Mouse (Mus musculus): Measurements from ENCODE around the gene Sf3a2. TPM values are rescaled to one million over a fixed set of nuclear protein-coding genes. Genes with fewer than 3 reads are reported as not detected.
A peak's percentile ranks its signal among the peaks of the same experiment; 100 is the strongest.
"Not testable (repeated sequence)": the region's sequence is repeated elsewhere in the genome, so short reads cannot be mapped to it uniquely, and the experiment has no call there.

Sf3a2 gene
- total RNA-seq, 2 experiments from 2014 or later, result 46.2 to 52.0 TPM

GRCm38 (mm10) chr10:80821991-80822390, 24.0 kb downstream of the Sf3a2 start:
- no peak for DNase-seq (ENCODE audit: extremely low spot score in 1 of 2, low spot score in 1 of 2)

GRCm38 (mm10) chr10:80822528-80822927, 24.5 kb downstream of the Sf3a2 start:
- no peak for DNase-seq (ENCODE audit: extremely low spot score in 1 of 2, low spot score in 1 of 2)

- DNase-seq (ENCODE audit: extremely low spot score in 1 of 2, low spot score in 1 of 2), result no peak
Observed at GRCm38 (mm10) chr10:80823316-80823715, 25.3 kb downstream of the Sf3a2 start.

GRCm38 (mm10) chr10:80823847-80824643, 26.0 kb downstream of the Sf3a2 start:
- DNase-seq (ENCODE audit: extremely low spot score in 1 of 2, low spot score in 1 of 2), result no peak

GRCm38 (mm10) chr10:80824827-80825226, 26.8 kb downstream of the Sf3a2 start:
- no peak for DNase-seq (ENCODE audit: extremely low spot score in 1 of 2, low spot score in 1 of 2)

GRCm38 (mm10) chr10:80826151-80827062, 28.4 kb downstream of the Sf3a2 start, which contains the start of gene Oaz1:
Oaz1 (plus strand) TSS chr10:80826656.
- DNase-seq (ENCODE audit: extremely low spot score in 1 of 2, low spot score in 1 of 2), result peak; percentile 93 to 94

GRCm38 (mm10) chr10:80827063-80827869, 29.3 kb downstream of the Sf3a2 start:
- no peak for DNase-seq (ENCODE audit: extremely low spot score in 1 of 2, low spot score in 1 of 2)

- no peak for DNase-seq (ENCODE audit: extremely low spot score in 1 of 2, low spot score in 1 of 2)
Observed at GRCm38 (mm10) chr10:80827870-80828420, 29.9 kb downstream of the Sf3a2 start.

- DNase-seq (ENCODE audit: extremely low spot score in 1 of 2, low spot score in 1 of 2), result not testable (repeated sequence)
Observed at GRCm38 (mm10) chr10:80828587-80828986, 30.6 kb downstream of the Sf3a2 start.

GRCm38 (mm10) chr10:80829359-80830278, 31.6 kb downstream of the Sf3a2 start:
- DNase-seq (ENCODE audit: extremely low spot score in 1 of 2, low spot score in 1 of 2), result no peak

GRCm38 (mm10) chr10:80831136-80831535, 33.1 kb downstream of the Sf3a2 start:
- no peak for DNase-seq (ENCODE audit: extremely low spot score in 1 of 2, low spot score in 1 of 2)

- DNase-seq (ENCODE audit: extremely low spot score in 1 of 2, low spot score in 1 of 2), result no peak
Observed at GRCm38 (mm10) chr10:80832818-80833217, 34.8 kb downstream of the Sf3a2 start.

GRCm38 (mm10) chr10:80835617-80836016, 37.6 kb downstream of the Sf3a2 start:
- no peak for DNase-seq (ENCODE audit: extremely low spot score in 1 of 2, low spot score in 1 of 2)

GRCm38 (mm10) chr10:80836949-80837379, 39.0 kb downstream of the Sf3a2 start:
- no peak for DNase-seq (ENCODE audit: extremely low spot score in 1 of 2, low spot score in 1 of 2)

- DNase-seq (ENCODE audit: extremely low spot score in 1 of 2, low spot score in 1 of 2), result no peak
Observed at GRCm38 (mm10) chr10:80837827-80838226, 39.8 kb downstream of the Sf3a2 start.

GRCm38 (mm10) chr10:80838346-80838912, 40.4 kb downstream of the Sf3a2 start:
- DNase-seq (ENCODE audit: extremely low spot score in 1 of 2, low spot score in 1 of 2), result no peak

- no peak for DNase-seq (ENCODE audit: extremely low spot score in 1 of 2, low spot score in 1 of 2)
Observed at GRCm38 (mm10) chr10:80839848-80840247, 41.9 kb downstream of the Sf3a2 start.

GRCm38 (mm10) chr10:80841685-80842084, 43.7 kb downstream of the Sf3a2 start:
- no peak for DNase-seq (ENCODE audit: extremely low spot score in 1 of 2, low spot score in 1 of 2)

GRCm38 (mm10) chr10:80842334-80842733, 44.3 kb downstream of the Sf3a2 start:
- peak in 1 of 2 experiments; percentile 39 for DNase-seq (ENCODE audit: extremely low spot score in 1 of 2, low spot score in 1 of 2)
